Mouse (Mus musculus): ENCODE measurements around the gene Selenoo. TPM values are rescaled to one million over a fixed set of nuclear protein-coding genes. Genes with fewer than 3 reads are reported as not detected.

The Selenoo gene
- polyA plus RNA-seq, 1 experiment: 27.7 TPM

GRCm38 (mm10) chr15:89090662-89091061 is 1.8 kb downstream of the Selenoo start:
- DNase-seq (ENCODE audit: low read depth in 1 of 2, low spot score in 2 of 2): no peak
- WGBS: 77% methylated on average over 4 of the region's 4 CpGs
- no peaks in the 10 kb centered on the region for H3K27me3 ChIP-seq (ENCODE audit: control insufficient read depth, insufficient read depth, low read length)
- peaks cover 25% of the 10 kb centered on the region for H3K36me3 ChIP-seq (ENCODE audit: control insufficient read depth, insufficient read depth, low read length)
- TF ChIP-seq POLR2A (IDR thresholded peaks at IDR 0.05; ENCODE audit: low read depth, low read length): no peak
- no peak for TF ChIP-seq CTCF (IDR thresholded peaks at IDR 0.05; ENCODE audit: extremely low read depth, insufficient read depth, insufficient read length, insufficient replicate concordance)
- H3K4me1 ChIP-seq (ENCODE audit: control insufficient read depth, insufficient read depth, insufficient read length): peaks cover 3% of the 10 kb centered on the region; the same call in 1 of the 2 replicates
- H3K27ac ChIP-seq (ENCODE audit: insufficient read depth, low read length): no peak overlapping the region
- no peak overlapping the region for H3K4me3 ChIP-seq (ENCODE audit: extremely low read depth, insufficient read depth, insufficient read length)

GRCm38 (mm10) chr15:89092181-89092580 is 3.3 kb downstream of the Selenoo start:
- H3K4me1 ChIP-seq (ENCODE audit: control insufficient read depth, insufficient read depth, insufficient read length): peaks cover 3% of the 10 kb centered on the region; the same call in 1 of the 2 replicates
- 89% methylated on average over 5 of the region's 5 CpGs for WGBS
- TF ChIP-seq CTCF (IDR thresholded peaks at IDR 0.05; ENCODE audit: extremely low read depth, insufficient read depth, insufficient read length, insufficient replicate concordance) (no peak), POLR2A (IDR thresholded peaks at IDR 0.05; ENCODE audit: low read depth, low read length) (no peak)
- no peaks in the 10 kb centered on the region for H3K27me3 ChIP-seq (ENCODE audit: control insufficient read depth, insufficient read depth, low read length)
- H3K36me3 ChIP-seq (ENCODE audit: control insufficient read depth, insufficient read depth, low read length): peaks cover 26% of the 10 kb centered on the region
- no peak for DNase-seq (ENCODE audit: low read depth in 1 of 2, low spot score in 2 of 2)
- no peak overlapping the region for H3K27ac ChIP-seq (ENCODE audit: insufficient read depth, low read length)
- no peak overlapping the region for H3K4me3 ChIP-seq (ENCODE audit: extremely low read depth, insufficient read depth, insufficient read length)

- 96% methylated on average over 5 of the region's 5 CpGs for WGBS
- H3K36me3 ChIP-seq (ENCODE audit: control insufficient read depth, insufficient read depth, low read length): peaks cover 55% of the 10 kb centered on the region
- no peak for TF ChIP-seq CTCF (IDR thresholded peaks at IDR 0.05; ENCODE audit: extremely low read depth, insufficient read depth, insufficient read length, insufficient replicate concordance)
- no peak for TF ChIP-seq POLR2A (IDR thresholded peaks at IDR 0.05; ENCODE audit: low read depth, low read length)
Measured at GRCm38 (mm10) chr15:89097450-89097849, 8.6 kb downstream of the Selenoo start.

GRCm38 (mm10) chr15:89098616-89099015 is 9.7 kb downstream of the Selenoo start:
- Histone ChIP-seq H3K4me3 (ENCODE audit: extremely low read depth, insufficient read depth, insufficient read length) (no peak overlapping the region), H3K36me3 (ENCODE audit: control insufficient read depth, insufficient read depth, low read length) (peaks cover 53% of the 10 kb centered on the region), H3K27me3 (ENCODE audit: control insufficient read depth, insufficient read depth, low read length) (no peaks in the 10 kb centered on the region), H3K27ac (ENCODE audit: insufficient read depth, low read length) (no peak overlapping the region), H3K4me1 (ENCODE audit: control insufficient read depth, insufficient read depth, insufficient read length) (no peaks in the 10 kb centered on the region)
- 95% methylated on average over 7 of the region's 7 CpGs for WGBS
- no peak for TF ChIP-seq CTCF (IDR thresholded peaks at IDR 0.05; ENCODE audit: extremely low read depth, insufficient read depth, insufficient read length, insufficient replicate concordance)
- no peak for TF ChIP-seq POLR2A (IDR thresholded peaks at IDR 0.05; ENCODE audit: low read depth, low read length)
- DNase-seq (ENCODE audit: low read depth in 1 of 2, low spot score in 2 of 2): no peak

More at GRCm38 (mm10) chr15:89097450-89097849, 8.6 kb downstream of the Selenoo start:
- H3K27ac ChIP-seq (ENCODE audit: insufficient read depth, low read length): no peak overlapping the region
- no peak overlapping the region for H3K4me3 ChIP-seq (ENCODE audit: extremely low read depth, insufficient read depth, insufficient read length)
- no peaks in the 10 kb centered on the region for H3K27me3 ChIP-seq (ENCODE audit: control insufficient read depth, insufficient read depth, low read length)
- DNase-seq (ENCODE audit: low read depth in 1 of 2, low spot score in 2 of 2): no peak
- H3K4me1 ChIP-seq (ENCODE audit: control insufficient read depth, insufficient read depth, insufficient read length): no peaks in the 10 kb centered on the region

- 94% methylated on average over 12 of the region's 12 CpGs for WGBS
- Histone ChIP-seq H3K36me3 (ENCODE audit: control insufficient read depth, insufficient read depth, low read length) (peaks cover 47% of the 10 kb centered on the region), H3K4me3 (ENCODE audit: extremely low read depth, insufficient read depth, insufficient read length) (no peak overlapping the region), H3K27me3 (ENCODE audit: control insufficient read depth, insufficient read depth, low read length) (no peaks in the 10 kb centered on the region), H3K4me1 (ENCODE audit: control insufficient read depth, insufficient read depth, insufficient read length) (no peaks in the 10 kb centered on the region), H3K27ac (ENCODE audit: insufficient read depth, low read length) (no peak overlapping the region)
- no peak for DNase-seq (ENCODE audit: low read depth in 1 of 2, low spot score in 2 of 2)
- no peak for TF ChIP-seq POLR2A (IDR thresholded peaks at IDR 0.05; ENCODE audit: low read depth, low read length)
- TF ChIP-seq CTCF (IDR thresholded peaks at IDR 0.05; ENCODE audit: extremely low read depth, insufficient read depth, insufficient read length, insufficient replicate concordance): no peak
Measured at GRCm38 (mm10) chr15:89100823-89101222, 11.9 kb downstream of the Selenoo start.

- no peak for DNase-seq (ENCODE audit: low read depth in 1 of 2, low spot score in 2 of 2)
- 88% methylated on average over 5 of the region's 5 CpGs for WGBS
- Histone ChIP-seq H3K4me1 (ENCODE audit: control insufficient read depth, insufficient read depth, insufficient read length) (no peaks in the 10 kb centered on the region), H3K27me3 (ENCODE audit: control insufficient read depth, insufficient read depth, low read length) (no peaks in the 10 kb centered on the region), H3K27ac (ENCODE audit: insufficient read depth, low read length) (no peak overlapping the region), H3K4me3 (ENCODE audit: extremely low read depth, insufficient read depth, insufficient read length) (no peak overlapping the region), H3K36me3 (ENCODE audit: control insufficient read depth, insufficient read depth, low read length) (peaks cover 42% of the 10 kb centered on the region)
- TF ChIP-seq CTCF (IDR thresholded peaks at IDR 0.05; ENCODE audit: extremely low read depth, insufficient read depth, insufficient read length, insufficient replicate concordance) (no peak), POLR2A (IDR thresholded peaks at IDR 0.05; ENCODE audit: low read depth, low read length) (no peak)
Measured at GRCm38 (mm10) chr15:89102646-89103045, 13.8 kb downstream of the Selenoo start.

GRCm38 (mm10) chr15:89103921-89104320 is 15.0 kb downstream of the Selenoo start:
- TF ChIP-seq CTCF (IDR thresholded peaks at IDR 0.05; ENCODE audit: extremely low read depth, insufficient read depth, insufficient read length, insufficient replicate concordance) (no peak), POLR2A (IDR thresholded peaks at IDR 0.05; ENCODE audit: low read depth, low read length) (no peak)
- H3K4me3 ChIP-seq (ENCODE audit: extremely low read depth, insufficient read depth, insufficient read length): no peak overlapping the region
- H3K4me1 ChIP-seq (ENCODE audit: control insufficient read depth, insufficient read depth, insufficient read length): no peaks in the 10 kb centered on the region
- peaks cover 41% of the 10 kb centered on the region for H3K36me3 ChIP-seq (ENCODE audit: control insufficient read depth, insufficient read depth, low read length)
- no peak for DNase-seq (ENCODE audit: low read depth in 1 of 2, low spot score in 2 of 2)
- no peaks in the 10 kb centered on the region for H3K27me3 ChIP-seq (ENCODE audit: control insufficient read depth, insufficient read depth, low read length)
- WGBS: 88% methylated on average over 10 of the region's 10 CpGs
- H3K27ac ChIP-seq (ENCODE audit: insufficient read depth, low read length): no peak overlapping the region

Data from spleen, adult 2 months (tissue).